Mouse (Mus musculus): ENCODE results near the gene Adcy5. TPM values are rescaled to one million over a fixed set of nuclear protein-coding genes. Genes with fewer than 3 reads are reported as not detected.

Adcy5 gene
- polyA plus RNA-seq, 1 experiment from 2014 or later: 1.8 TPM

DNA sequence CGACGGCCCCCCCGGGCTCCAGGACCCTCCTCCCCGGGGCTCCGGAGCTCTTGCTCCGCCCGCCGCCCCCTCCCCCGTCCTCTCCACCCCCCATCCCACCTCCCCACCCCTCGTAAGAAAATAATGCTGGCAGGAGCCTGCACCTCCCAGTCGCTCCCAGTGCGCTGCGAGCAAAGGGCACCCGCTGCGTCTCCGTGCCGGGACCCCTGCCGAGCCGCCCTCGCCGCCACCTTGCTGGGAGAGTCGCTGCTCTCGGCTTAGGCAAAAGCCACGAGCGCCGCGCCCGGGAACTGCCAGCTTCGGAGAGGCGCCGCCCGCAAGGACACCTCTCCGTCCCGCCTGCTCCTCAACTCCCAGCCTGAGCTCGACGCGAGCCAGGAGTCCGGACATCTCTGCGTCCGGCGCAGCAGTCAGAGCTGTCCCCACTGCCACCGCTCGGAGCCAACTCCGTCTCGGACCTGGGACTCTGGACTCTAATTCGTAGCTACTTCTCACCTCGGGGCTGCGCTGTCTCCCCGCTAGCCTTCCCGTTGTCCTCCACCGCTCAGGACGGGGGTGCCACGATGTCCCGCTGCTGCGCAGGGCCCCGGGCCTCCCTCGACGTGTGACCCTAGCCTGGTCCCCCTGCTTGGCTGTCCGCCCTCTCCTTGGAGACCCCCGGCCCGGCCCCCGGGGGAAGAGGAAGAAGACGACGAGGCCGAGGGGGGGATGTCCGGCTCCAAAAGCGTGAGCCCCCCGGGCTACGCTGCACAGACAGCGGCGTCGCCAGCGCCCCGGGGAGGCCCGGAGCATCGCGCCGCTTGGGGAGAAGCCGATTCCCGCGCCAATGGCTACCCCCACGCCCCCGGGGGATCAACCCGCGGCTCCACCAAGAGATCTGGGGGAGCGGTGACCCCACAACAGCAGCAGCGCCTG lies 971 bp downstream of the Adcy5 start:
- Histone ChIP-seq H3K27me3 (ENCODE audit: insufficient read depth, low read length) (peaks cover 58% of the 10 kb centered on the region), H3K9ac (peak overlapping the region; percentile 65), H3K9me3 (ENCODE audit: low read depth, low read length) (no peaks in the 10 kb centered on the region), H3K4me3 (ENCODE audit: low read depth, low read length) (peak overlapping the region; percentile 65), H3K4me1 (ENCODE audit: insufficient read depth) (0 out of 2 replicates have a peak, but pooled peaks cover 2% of the 10 kb centered on the region), H3K36me3 (ENCODE audit: insufficient read depth) (no peaks in the 10 kb centered on the region), H3K4me2 (peak overlapping the region; percentile 96), H3K27ac (ENCODE audit: low read depth) (peak overlapping the region; percentile 69; the same call in 1 of the 2 replicates)
- ATAC-seq (ENCODE audit: insufficient read depth) (peak; percentile 62), DNase-seq (peak; percentile 81)
- WGBS: 2% methylated on average over 87 of the region's 87 CpGs
- peak; percentile 65 for TF ChIP-seq CTCF (IDR thresholded peaks at IDR 0.05; ENCODE audit: low read depth)

DNA sequence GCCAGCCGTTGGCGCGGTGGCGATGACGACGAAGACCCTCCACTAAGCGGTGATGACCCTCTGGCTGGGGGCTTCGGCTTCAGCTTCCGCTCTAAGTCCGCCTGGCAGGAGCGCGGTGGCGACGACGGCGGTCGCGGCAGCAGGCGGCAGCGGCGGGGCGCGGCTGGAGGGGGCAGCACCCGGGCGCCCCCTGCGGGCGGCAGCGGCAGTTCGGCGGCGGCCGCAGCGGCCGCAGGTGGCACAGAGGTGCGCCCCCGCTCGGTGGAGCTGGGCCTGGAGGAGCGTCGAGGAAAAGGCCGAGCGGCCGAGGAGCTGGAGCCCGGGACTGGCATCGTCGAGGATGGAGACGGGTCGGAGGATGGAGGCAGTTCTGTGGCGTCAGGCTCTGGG lies 1.6 kb downstream of the Adcy5 start:
- Histone ChIP-seq H3K9me3 (ENCODE audit: low read depth, low read length) (no peaks in the 10 kb centered on the region), H3K9ac (peak overlapping the region; percentile 65; the same call in 1 of the 2 replicates), H3K27me3 (ENCODE audit: insufficient read depth, low read length) (peaks cover 54% of the 10 kb centered on the region), H3K4me2 (peak overlapping the region; percentile 96), H3K36me3 (ENCODE audit: insufficient read depth) (no peaks in the 10 kb centered on the region), H3K4me1 (ENCODE audit: insufficient read depth) (0 out of 2 replicates have a peak, but pooled peaks cover 2% of the 10 kb centered on the region), H3K4me3 (ENCODE audit: low read depth, low read length) (peak overlapping the region; percentile 65), H3K27ac (ENCODE audit: low read depth) (peak overlapping the region; percentile 69; the same call in 1 of the 2 replicates)
- ATAC-seq (ENCODE audit: insufficient read depth) (no peak), DNase-seq (peak; percentile 73)
- WGBS: 2% methylated on average over 48 of the region's 48 CpGs
- TF ChIP-seq CTCF (IDR thresholded peaks at IDR 0.05; ENCODE audit: low read depth): peak; percentile 35

DNA sequence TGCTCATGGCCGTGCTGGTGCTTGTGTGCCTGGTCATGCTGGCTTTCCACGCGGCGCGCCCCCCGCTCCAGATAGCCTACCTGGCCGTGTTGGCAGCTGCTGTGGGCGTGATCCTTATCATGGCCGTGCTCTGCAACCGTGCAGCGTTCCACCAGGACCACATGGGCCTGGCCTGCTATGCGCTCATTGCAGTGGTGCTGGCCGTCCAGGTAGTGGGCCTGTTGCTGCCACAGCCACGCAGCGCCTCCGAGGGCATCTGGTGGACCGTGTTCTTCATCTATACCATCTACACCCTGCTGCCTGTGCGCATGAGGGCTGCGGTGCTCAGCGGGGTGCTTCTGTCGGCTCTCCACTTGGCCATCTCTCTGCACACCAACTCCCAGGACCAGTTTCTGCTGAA lies 2.2 kb downstream of the Adcy5 start:
- DNase-seq (no peak), ATAC-seq (ENCODE audit: insufficient read depth) (no peak)
- H3K9ac ChIP-seq: no peak overlapping the region
- no peaks in the 10 kb centered on the region for H3K9me3 ChIP-seq (ENCODE audit: low read depth, low read length)
- H3K36me3 ChIP-seq (ENCODE audit: insufficient read depth): no peaks in the 10 kb centered on the region
- peak overlapping the region; percentile 65 for H3K4me3 ChIP-seq (ENCODE audit: low read depth, low read length)
- H3K27me3 ChIP-seq (ENCODE audit: insufficient read depth, low read length): peaks cover 49% of the 10 kb centered on the region
- H3K4me1 ChIP-seq (ENCODE audit: insufficient read depth): 0 out of 2 replicates have a peak, but pooled peaks cover 2% of the 10 kb centered on the region
- 72% methylated on average over 21 of the region's 21 CpGs for WGBS
- TF ChIP-seq CTCF (IDR thresholded peaks at IDR 0.05; ENCODE audit: low read depth): no peak
- peak overlapping the region; percentile 96 for H3K4me2 ChIP-seq
- no peak overlapping the region for H3K27ac ChIP-seq (ENCODE audit: low read depth)

DNA sequence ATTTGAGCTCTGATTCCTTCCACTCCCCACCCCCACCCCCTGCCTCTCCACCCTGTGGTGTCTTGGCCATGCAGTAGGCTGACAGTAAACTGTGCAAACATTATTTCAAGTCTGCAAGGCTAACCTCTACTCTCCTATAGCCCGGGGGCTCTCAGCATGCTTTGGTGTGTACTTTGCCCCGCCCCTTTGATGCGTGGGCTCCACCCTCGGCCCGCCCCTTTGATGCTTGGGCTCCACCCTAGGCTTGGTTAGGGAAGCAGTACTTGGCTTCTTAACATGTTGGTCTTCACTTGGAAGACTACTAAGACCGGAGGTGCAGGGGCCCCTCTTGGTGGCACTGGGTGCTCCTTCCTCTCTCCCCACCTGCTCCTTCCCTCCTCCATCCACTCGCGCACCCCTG lies 4.9 kb downstream of the Adcy5 start:
- Histone ChIP-seq H3K4me3 (ENCODE audit: low read depth, low read length) (no peak overlapping the region), H3K27me3 (ENCODE audit: insufficient read depth, low read length) (peaks cover 23% of the 10 kb centered on the region), H3K4me2 (no peak overlapping the region), H3K27ac (ENCODE audit: low read depth) (no peak overlapping the region), H3K36me3 (ENCODE audit: insufficient read depth) (no peaks in the 10 kb centered on the region), H3K9ac (no peak overlapping the region), H3K9me3 (ENCODE audit: low read depth, low read length) (no peaks in the 10 kb centered on the region), H3K4me1 (ENCODE audit: insufficient read depth) (peaks cover 6% of the 10 kb centered on the region; the same call in 1 of the 2 replicates)
- no peak for DNase-seq
- no peak for TF ChIP-seq CTCF (IDR thresholded peaks at IDR 0.05; ENCODE audit: low read depth)
- ATAC-seq (ENCODE audit: insufficient read depth): no peak
- WGBS: 62% methylated on average over 8 of the region's 8 CpGs

DNA sequence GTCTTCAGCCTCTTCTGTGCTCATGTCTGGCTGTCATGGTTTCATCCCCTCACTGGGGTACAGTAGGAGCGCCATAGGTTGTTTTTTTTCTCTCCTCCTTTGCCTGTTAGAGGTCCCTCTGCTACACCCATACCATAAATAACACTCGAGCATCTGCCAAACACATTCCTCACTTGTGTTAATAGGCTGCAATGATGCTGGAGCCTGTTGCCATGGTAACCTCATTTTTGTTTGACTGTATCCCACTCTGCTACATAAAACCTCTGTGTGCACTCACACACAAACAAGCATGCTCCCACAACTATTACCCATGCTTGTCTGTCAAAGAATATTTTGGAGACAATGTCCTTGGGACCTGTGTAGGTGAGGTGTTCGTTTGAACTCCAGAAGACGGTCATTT lies 5.3 kb downstream of the Adcy5 start:
- TF ChIP-seq CTCF (IDR thresholded peaks at IDR 0.05; ENCODE audit: low read depth): no peak
- Histone ChIP-seq H3K36me3 (ENCODE audit: insufficient read depth) (no peaks in the 10 kb centered on the region), H3K4me2 (no peak overlapping the region), H3K9me3 (ENCODE audit: low read depth, low read length) (no peaks in the 10 kb centered on the region), H3K4me1 (ENCODE audit: insufficient read depth) (peaks cover 9% of the 10 kb centered on the region; the same call in 1 of the 2 replicates), H3K4me3 (ENCODE audit: low read depth, low read length) (no peak overlapping the region), H3K9ac (no peak overlapping the region), H3K27ac (ENCODE audit: low read depth) (no peak overlapping the region), H3K27me3 (ENCODE audit: insufficient read depth, low read length) (peaks cover 22% of the 10 kb centered on the region)
- ATAC-seq (ENCODE audit: insufficient read depth): no peak
- no peak for DNase-seq
- WGBS: 73% methylated on average over 4 of the region's 4 CpGs

DNA sequence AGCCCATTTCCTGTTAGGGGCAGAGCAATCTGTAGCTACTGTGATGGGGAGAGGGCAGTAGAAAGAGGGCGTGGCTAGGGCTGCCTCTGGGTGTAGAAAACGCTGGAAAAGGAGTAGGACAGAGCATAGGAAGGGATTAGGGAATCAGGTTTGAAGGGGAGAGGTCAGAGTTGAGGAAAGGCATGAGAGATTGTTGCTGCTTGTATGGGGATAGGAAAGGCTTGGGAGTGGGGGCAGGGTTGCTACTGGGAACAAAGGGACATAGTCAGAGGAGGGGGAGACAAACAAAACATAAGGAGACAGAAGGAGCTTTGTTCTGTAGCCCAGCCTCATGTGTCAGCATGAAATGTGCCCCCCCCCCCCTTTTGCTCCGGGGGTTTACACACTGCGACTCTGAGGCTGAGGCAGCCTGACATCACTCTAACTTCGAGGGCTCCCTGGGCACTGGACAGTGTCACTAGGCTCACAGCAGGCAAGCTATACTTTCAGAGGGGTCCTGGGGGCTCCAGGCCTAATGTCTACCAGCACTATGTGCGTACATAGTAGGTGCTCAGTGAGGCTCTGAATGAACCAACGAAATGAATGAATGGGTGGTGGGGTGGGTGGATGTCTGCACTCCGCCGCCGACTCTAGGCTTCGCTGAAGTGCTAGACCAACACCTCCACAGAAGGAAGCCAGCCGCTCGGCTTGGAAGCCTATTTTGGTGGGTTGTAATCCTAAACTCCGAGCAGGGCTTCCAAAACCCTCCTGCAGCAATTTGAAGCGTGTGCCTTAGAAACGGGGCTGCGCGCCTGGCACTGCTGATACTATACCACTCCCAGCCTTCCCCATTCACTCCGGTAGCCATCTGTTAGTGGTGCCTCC lies 9.9 kb downstream of the Adcy5 start:
- Histone ChIP-seq H3K9me3 (ENCODE audit: low read depth, low read length) (no peaks in the 10 kb centered on the region), H3K4me3 (ENCODE audit: low read depth, low read length) (no peak overlapping the region), H3K36me3 (ENCODE audit: insufficient read depth) (no peaks in the 10 kb centered on the region), H3K4me1 (ENCODE audit: insufficient read depth) (peaks cover 7% of the 10 kb centered on the region; the same call in 1 of the 2 replicates), H3K27ac (ENCODE audit: low read depth) (no peak overlapping the region), H3K4me2 (no peak overlapping the region), H3K27me3 (ENCODE audit: insufficient read depth, low read length) (no peaks in the 10 kb centered on the region), H3K9ac (no peak overlapping the region)
- peak; percentile 54; the same call in 1 of the 2 replicates for ATAC-seq (ENCODE audit: insufficient read depth)
- DNase-seq: no peak
- no peak for TF ChIP-seq CTCF (IDR thresholded peaks at IDR 0.05; ENCODE audit: low read depth)
- 45% methylated on average over 19 of the region's 19 CpGs for WGBS
